Mouse (Mus musculus) heart, embryonic 13.5 days (tissue): ENCODE results near the gene C130079G13Rik. TPM values are rescaled to one million over a fixed set of nuclear protein-coding genes. Genes with fewer than 3 reads are reported as not detected.
"Not testable (repeated sequence)": the region's sequence is repeated elsewhere in the genome, so short reads cannot be mapped to it uniquely, and the experiment has no call there.

Experiments
- ATAC-seq: fragments of 200-750 bp; cut with Nextera tagmentation; 2 replicates; pipeline ENCODE4 v1.8.0; 2017; ENCODE audit warnings: moderate TSS enrichment; ENCODE audit not compliant: insufficient number of reproducible peaks, low FRiP score, low TSS enrichment; ENCODE audit errors: extremely low read depth
- H3K27ac ChIP-seq: fragments of 300-500 bp; sonication (generic); replicated peaks from 2 replicates; pipeline ENCODE4 v1.5.1; 2015; ENCODE audit warnings: moderate library complexity, mild to moderate bottlenecking, inconsistent platforms
- H3K27me3 ChIP-seq: fragments of 300-500 bp; sonication (generic); replicated peaks from 2 replicates; pipeline ENCODE4 v1.6.1; 2015; ENCODE audit warnings: mild to moderate bottlenecking, inconsistent platforms
- H3K36me3 ChIP-seq: fragments of 300-500 bp; sonication (generic); 2 replicates; pipeline ENCODE4 v1.6.1; 2015; ENCODE audit warnings: mild to moderate bottlenecking, inconsistent platforms
- H3K4me1 ChIP-seq: fragments of 300-500 bp; sonication (generic); 2 replicates; pipeline ENCODE4 v1.6.1; 2015; ENCODE audit warnings: inconsistent platforms
- H3K4me2 ChIP-seq: fragments of 300-500 bp; sonication (generic); 2 replicates; pipeline ENCODE4 v1.6.1; 2015; ENCODE audit warnings: inconsistent platforms, mild to moderate bottlenecking, moderate library complexity
- H3K4me3 ChIP-seq: fragments of 300-500 bp; sonication (generic); 2 replicates; pipeline ENCODE4 v1.5.1; 2015; ENCODE audit warnings: moderate library complexity, mild to moderate bottlenecking, inconsistent platforms
- H3K9ac ChIP-seq: fragments of 300-500 bp; sonication (generic); 2 replicates; pipeline ENCODE4 v1.6.1; 2015; ENCODE audit warnings: inconsistent platforms, mild to moderate bottlenecking, moderate library complexity
- H3K9me3 ChIP-seq: fragments of 300-500 bp; sonication (generic); 2 replicates; pipeline ENCODE4 v1.6.1; 2016; ENCODE audit warnings: inconsistent platforms
- WGBS: fragments of 180-500 bp; shearing (Covaris S2); methylation state at CpG from one replicate; pipeline ENCODE4 v1.1.7; 2015; ENCODE audit warnings: mixed read lengths; 5-methylcytosine and 5-hydroxymethylcytosine counted together
- polyA plus RNA-seq: library from polyadenylated mRNA; unstranded; fragments of >200 nt; fragmentation: Nextera tagmentation; extraction: Ambion mirVana; gene quantifications from 2 replicates; pipeline ENCODE4 v1.2.1, GENCODE M21; 2015

The C130079G13Rik gene
- polyA plus RNA-seq, result not detected in 2 replicates

DNA sequence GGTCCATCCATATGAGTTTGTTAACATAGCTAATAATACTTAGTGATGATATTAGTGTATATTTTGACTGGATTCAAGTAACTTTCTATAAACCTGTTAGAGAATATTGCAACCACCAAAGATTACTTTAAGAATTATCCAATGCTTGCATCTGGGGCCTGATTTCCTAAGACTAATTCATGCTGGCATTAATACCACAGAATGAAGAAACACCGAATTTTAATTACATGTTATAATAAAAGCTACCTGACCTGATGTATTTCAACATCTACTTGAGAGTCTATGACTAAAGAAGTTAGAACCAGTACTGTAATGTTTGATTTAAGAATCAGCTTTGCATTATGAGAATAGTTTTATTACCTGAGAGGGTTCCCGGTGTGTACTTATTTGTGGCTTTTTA lies at the start of gene C130079G13Rik:
TSS of gene C130079G13Rik (plus strand) at position 301 of the 400 bp plus-strand sequence.
- no peaks in the 10 kb centered on the region for H3K9me3 ChIP-seq
- no peak within 1 kb of the TSS for H3K4me3 ChIP-seq
- no peak within 1 kb of the TSS for H3K9ac ChIP-seq
- ATAC-seq, result no peak
- 82% methylated on average over 2 of the region's 2 CpGs for WGBS
- H3K27me3 ChIP-seq, result no peaks in the 10 kb centered on the region
- no peaks in the 10 kb centered on the region for H3K4me1 ChIP-seq
- H3K27ac ChIP-seq, result no peak within 1 kb of the TSS
- H3K36me3 ChIP-seq, result no peaks in the 10 kb centered on the region
- no peak within 1 kb of the TSS for H3K4me2 ChIP-seq

DNA sequence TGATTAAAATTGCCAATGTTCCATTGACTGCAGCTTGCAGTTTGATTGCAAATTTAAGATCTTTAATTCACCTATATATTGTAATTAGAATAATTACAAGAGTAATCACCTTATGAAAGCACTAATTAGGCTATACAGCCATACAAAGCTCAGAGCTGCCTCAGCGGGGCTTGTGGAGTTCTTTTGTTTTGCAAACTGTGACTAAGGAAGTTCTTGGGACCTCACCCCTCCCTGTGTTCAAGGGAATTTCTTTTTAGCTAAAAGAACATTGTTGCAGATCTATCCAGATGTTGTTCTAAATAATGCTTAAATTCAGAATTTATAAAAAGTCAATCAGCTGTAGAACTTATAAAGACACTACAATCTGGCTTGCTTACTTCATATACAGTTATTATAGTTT lies 47.4 kb upstream of the C130079G13Rik start:
- not testable (repeated sequence) for H3K36me3 ChIP-seq, ATAC-seq, H3K4me3 ChIP-seq, H3K27ac ChIP-seq, H3K9me3 ChIP-seq, H3K27me3 ChIP-seq, H3K9ac ChIP-seq, H3K4me2 ChIP-seq, H3K4me1 ChIP-seq
- 45% methylated on average over 1 of the region's 1 CpGs for WGBS

DNA sequence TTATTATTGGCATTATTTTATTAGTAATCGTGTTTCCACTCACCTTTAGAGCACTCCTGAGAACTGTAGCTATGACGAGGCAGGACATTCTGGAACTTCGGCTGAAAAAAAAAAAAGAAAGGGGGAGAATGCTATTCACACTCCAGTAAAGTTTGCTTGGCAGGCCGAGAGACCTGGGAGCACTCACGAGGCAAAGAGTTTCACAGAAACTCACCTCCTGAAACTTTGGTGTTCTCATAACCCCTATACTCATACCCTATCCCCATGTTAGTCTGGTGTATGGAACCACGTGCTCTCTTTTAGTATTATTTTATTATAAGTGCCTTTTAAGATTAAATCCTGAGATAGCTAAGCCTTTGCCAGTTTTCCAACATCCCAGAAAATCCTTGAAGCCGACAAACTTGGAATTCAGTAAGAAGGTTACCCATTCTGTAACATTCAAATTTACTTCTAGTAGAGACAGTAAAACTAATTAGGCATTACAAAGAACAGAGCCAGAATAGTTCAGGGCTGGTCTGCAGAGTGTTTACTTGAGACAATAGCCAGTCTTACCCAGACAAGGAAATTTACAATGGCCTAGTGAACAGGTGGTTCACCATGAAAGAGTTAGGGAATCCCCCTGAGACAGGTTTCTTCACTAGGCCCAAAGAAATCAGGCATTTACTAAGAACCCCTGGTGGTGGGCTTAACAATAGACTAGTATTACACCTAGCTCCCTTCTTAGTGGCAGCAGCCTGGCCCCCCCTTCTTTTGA lies 45.0 kb upstream of the C130079G13Rik start:
- not testable (repeated sequence) for H3K4me2 ChIP-seq, H3K9ac ChIP-seq, H3K27ac ChIP-seq, ATAC-seq, H3K4me1 ChIP-seq, H3K9me3 ChIP-seq, H3K4me3 ChIP-seq, H3K36me3 ChIP-seq, H3K27me3 ChIP-seq
- WGBS, result 62% methylated on average over 7 of the region's 7 CpGs

DNA sequence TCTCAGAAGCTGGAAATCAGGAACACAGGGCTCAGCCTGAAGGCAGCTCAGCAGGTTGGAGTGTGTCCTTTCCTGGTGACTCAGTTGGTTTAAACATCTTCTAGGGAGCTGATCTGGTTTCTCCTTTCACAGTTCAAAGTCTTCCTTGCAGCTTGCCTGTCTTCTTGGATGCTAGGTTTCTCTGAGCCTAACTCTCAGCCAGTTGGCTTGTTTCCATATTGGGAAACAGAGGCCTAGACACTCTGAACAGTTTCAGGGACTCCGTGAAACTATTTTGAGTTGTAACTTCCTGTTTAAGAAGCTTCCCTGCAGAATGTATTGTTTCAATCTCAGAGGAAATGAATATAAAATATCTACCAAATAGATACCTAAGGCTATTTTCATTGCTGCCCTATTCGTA lies 31.7 kb upstream of the C130079G13Rik start:
- Histone ChIP-seq H3K27ac (no peak overlapping the region), H3K4me1 (no peaks in the 10 kb centered on the region), H3K27me3 (no peaks in the 10 kb centered on the region), H3K36me3 (no peaks in the 10 kb centered on the region), H3K4me3 (no peak overlapping the region), H3K9ac (no peak overlapping the region), H3K9me3 (no peaks in the 10 kb centered on the region), H3K4me2 (no peak overlapping the region)
- no peak for ATAC-seq
- WGBS, result 58% methylated on average over 2 of the region's 2 CpGs

DNA sequence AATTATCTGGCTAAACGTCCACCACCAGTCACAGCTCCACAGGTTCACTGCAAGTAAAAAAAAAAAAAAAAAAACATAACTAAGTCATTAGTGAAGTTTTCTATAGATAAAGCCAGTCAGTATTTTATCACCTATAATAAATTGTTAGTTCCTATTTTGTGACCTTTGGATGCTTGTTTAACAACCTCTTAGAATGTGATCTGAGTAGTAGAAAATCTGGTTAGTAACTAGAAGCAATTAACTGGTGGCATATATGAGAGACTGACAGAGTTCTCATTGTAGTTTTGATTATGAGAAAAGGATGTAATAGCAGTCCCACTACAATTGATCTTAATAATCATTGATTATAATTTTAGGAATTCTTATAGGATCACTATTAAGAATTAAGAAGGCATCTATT lies 9.6 kb downstream of the C130079G13Rik start:
- ATAC-seq, result no peak
- H3K9me3 ChIP-seq, result no peaks in the 10 kb centered on the region
- no peak overlapping the region for H3K4me3 ChIP-seq
- H3K27ac ChIP-seq, result no peak overlapping the region
- H3K36me3 ChIP-seq, result no peaks in the 10 kb centered on the region
- WGBS, result 42% methylated on average over 1 of the region's 1 CpGs
- no peaks in the 10 kb centered on the region for H3K4me1 ChIP-seq
- H3K4me2 ChIP-seq, result no peak overlapping the region
- H3K27me3 ChIP-seq, result no peaks in the 10 kb centered on the region
- H3K9ac ChIP-seq, result no peak overlapping the region

DNA sequence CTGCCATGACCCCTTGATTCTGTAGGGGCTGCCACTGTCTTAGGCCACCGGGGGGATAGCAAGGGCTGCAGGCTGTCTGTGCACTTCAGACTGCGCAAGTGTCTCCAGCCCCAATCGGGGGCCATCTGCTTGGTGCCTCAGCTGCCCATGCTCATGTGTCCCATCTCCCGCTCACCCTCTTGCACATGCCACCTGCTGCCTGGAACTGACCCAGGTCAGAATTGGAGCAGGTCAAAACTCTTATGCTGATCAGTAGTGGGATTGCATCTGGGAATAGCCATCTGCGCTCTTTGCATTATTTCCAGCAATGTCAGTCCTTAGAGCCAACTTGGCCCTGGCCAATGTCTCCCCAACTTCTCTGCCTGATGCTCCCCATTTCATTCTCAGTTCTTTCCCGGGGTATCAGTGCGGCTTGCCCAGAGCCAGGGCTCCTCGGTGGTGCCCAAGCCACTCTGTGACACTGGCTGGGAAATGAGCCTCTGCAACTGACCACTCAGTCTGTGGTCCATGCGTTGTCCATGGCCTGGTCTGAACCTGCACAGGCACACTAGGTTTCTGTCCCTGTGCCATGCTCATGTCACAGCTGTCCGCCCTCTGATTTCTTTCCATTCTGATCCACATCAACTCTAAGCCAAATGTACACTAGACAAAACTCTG lies 22.4 kb downstream of the C130079G13Rik start:
- WGBS, result 79% methylated on average over 10 of the region's 10 CpGs
- Histone ChIP-seq H3K4me2 (no peak overlapping the region), H3K27ac (no peak overlapping the region), H3K9ac (no peak overlapping the region), H3K27me3 (no peaks in the 10 kb centered on the region), H3K36me3 (no peaks in the 10 kb centered on the region), H3K4me3 (no peak overlapping the region), H3K9me3 (no peaks in the 10 kb centered on the region), H3K4me1 (no peaks in the 10 kb centered on the region)
- ATAC-seq, result no peak

DNA sequence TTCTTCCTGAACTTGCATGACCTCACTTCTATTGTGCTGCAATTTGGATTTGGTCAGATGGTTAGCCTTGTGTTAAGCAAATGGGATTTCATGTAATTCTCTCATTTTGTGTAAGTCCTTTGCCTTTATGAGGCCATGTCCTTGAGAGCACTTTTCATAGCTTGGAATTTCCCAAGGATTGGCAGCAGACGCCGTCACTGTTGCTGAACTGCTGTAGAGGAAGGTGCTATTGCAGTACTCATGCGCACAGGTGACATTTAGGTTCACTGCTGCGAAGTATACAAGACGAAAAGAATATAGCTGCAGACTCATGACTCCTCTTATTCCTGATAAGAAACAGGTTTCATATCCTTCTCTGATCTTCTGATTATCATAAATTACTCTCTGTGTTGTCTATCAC lies 45.9 kb downstream of the C130079G13Rik start:
- 81% methylated on average over 5 of the region's 5 CpGs for WGBS

DNA sequence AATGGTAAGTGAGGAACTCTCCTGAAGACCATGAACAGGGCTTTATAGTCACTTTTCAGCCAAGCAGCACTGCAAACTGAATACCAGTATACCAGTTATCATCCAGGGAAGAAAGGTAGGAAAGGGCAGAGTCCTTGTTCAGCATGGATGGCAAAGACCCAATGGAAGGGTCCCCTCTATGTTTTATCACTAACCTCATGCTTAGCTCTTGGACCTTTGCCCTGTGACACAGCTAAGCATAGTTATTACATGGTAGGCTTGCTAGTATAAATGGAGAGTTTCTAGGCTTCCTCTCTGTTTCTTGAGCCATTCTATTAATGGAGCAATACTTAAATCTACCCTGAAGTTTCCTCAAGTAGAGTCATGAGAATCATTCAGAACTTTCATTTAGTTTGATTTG lies 49.6 kb downstream of the C130079G13Rik start:
- H3K4me3 ChIP-seq, result no peak overlapping the region
- H3K4me2 ChIP-seq, result no peak overlapping the region
- no peaks in the 10 kb centered on the region for H3K4me1 ChIP-seq
- H3K36me3 ChIP-seq, result no peaks in the 10 kb centered on the region
- no peak overlapping the region for H3K9ac ChIP-seq
- no peak for ATAC-seq
- no peaks in the 10 kb centered on the region for H3K27me3 ChIP-seq
- H3K9me3 ChIP-seq, result no peaks in the 10 kb centered on the region
- no peak overlapping the region for H3K27ac ChIP-seq

More for the DNA sequence above, 45.9 kb downstream of the C130079G13Rik start:
- H3K4me2 ChIP-seq, result no peak overlapping the region
- H3K4me3 ChIP-seq, result no peak overlapping the region
- H3K27ac ChIP-seq, result no peak overlapping the region
- H3K27me3 ChIP-seq, result no peaks in the 10 kb centered on the region
- ATAC-seq, result no peak
- H3K4me1 ChIP-seq, result no peaks in the 10 kb centered on the region
- no peaks in the 10 kb centered on the region for H3K36me3 ChIP-seq
- no peaks in the 10 kb centered on the region for H3K9me3 ChIP-seq
- no peak overlapping the region for H3K9ac ChIP-seq

Other genes with a start within 250 kb of the C130079G13Rik start
- gene Gm5538, start 195.4 kb upstream of the C130079G13Rik start, polyA plus RNA-seq, result not detected in 2 replicates
- not detected in 2 replicates for gene Gm8298, start 64.2 kb upstream of the C130079G13Rik start, polyA plus RNA-seq
- gene Aadacl2, start 81.5 kb downstream of the C130079G13Rik start, polyA plus RNA-seq, result not detected in 2 replicates
- gene Aadac, start 100.5 kb downstream of the C130079G13Rik start, polyA plus RNA-seq, result 0.48 and 5.4 TPM in 2 replicates
- gene Sucnr1, start 156.7 kb downstream of the C130079G13Rik start, polyA plus RNA-seq, result not detected in 2 replicates